Mouse (Mus musculus) lung, postnatal 0 days (tissue): ENCODE results near the gene Alkbh3. TPM values are rescaled to one million over a fixed set of nuclear protein-coding genes. Genes with fewer than 3 reads are reported as not detected.

Experiments
- ATAC-seq: fragments of 200-750 bp; cut with Nextera tagmentation; 2 replicates; pipeline ENCODE4 v1.8.0; 2017; ENCODE audit warnings: moderate library complexity
- DNase-seq: peaks from one replicate; pipeline ENCODE4 v3.0.0-alpha.2; 2016; ENCODE audit warnings: low spot score
- H3K27ac ChIP-seq: fragments of 300-500 bp; sonication (generic); 2 replicates; pipeline ENCODE4 v1.5.1; 2014; ENCODE audit warnings: antibody characterized with exemption, mild to moderate bottlenecking, low read length, mixed read lengths
- H3K27me3 ChIP-seq: fragments of 300-500 bp; sonication (generic); replicated peaks from 2 replicates; pipeline ENCODE4 v1.6.1; 2014; ENCODE audit warnings: low read length, mixed read lengths; ENCODE audit not compliant: insufficient read depth
- H3K36me3 ChIP-seq: fragments of 300-500 bp; sonication (generic); 2 replicates; pipeline ENCODE4 v1.6.1; 2014; ENCODE audit warnings: low read length, mixed read lengths; ENCODE audit not compliant: insufficient read depth
- H3K4me1 ChIP-seq: fragments of 300-500 bp; sonication (generic); 2 replicates; pipeline ENCODE4 v1.6.1; 2014; ENCODE audit warnings: antibody characterized with exemption, low read depth, low read length, mixed read lengths; ENCODE audit not compliant: insufficient read depth
- H3K4me2 ChIP-seq: fragments of 300-500 bp; sonication (generic); replicated peaks from 2 replicates; pipeline ENCODE4 v1.6.1; 2014; ENCODE audit warnings: low read depth, mild to moderate bottlenecking, low read length, moderate library complexity, mixed read lengths
- H3K4me3 ChIP-seq: fragments of 300-500 bp; sonication (generic); 2 replicates; pipeline ENCODE4 v1.5.1; 2014; ENCODE audit warnings: low read depth, low read length
- H3K9ac ChIP-seq: fragments of 300-500 bp; sonication (generic); replicated peaks from 2 replicates; pipeline ENCODE4 v1.6.1; 2014; ENCODE audit warnings: low read depth, mild to moderate bottlenecking
- H3K9me3 ChIP-seq: fragments of 300-500 bp; sonication (generic); 2 replicates; pipeline ENCODE4 v1.6.1; 2016; ENCODE audit warnings: low read length, mixed read lengths
- CTCF ChIP-seq: IDR thresholded peaks from 2 replicates; pipeline ENCODE4 v1.5.1; 2016; ENCODE audit warnings: antibody characterized with exemption, mild to moderate bottlenecking
- EP300 ChIP-seq: IDR thresholded peaks from 2 replicates; pipeline ENCODE4 v1.6.1; 2016; ENCODE audit warnings: antibody characterized with exemption, mild to moderate bottlenecking, control low read depth
- WGBS: fragments of 180-500 bp; shearing (Covaris S2); extraction: QIAGEN DNeasy Blood & Tissue Kit; methylation state at CpG from one replicate; pipeline ENCODE4 v1.1.7; 2014; 5-methylcytosine and 5-hydroxymethylcytosine counted together
- polyA plus RNA-seq: library from polyadenylated mRNA; unstranded; fragments of >200 nt; fragmentation: Nextera tagmentation; extraction: Ambion mirVana; gene quantifications from 2 replicates; pipeline ENCODE4 v1.2.1, GENCODE M21; 2015

Gene Alkbh3
- polyA plus RNA-seq, 1 experiment from 2014 or later, result 59.9 TPM

GRCm38 (mm10) chr2:93971647-93972046 lies 39.0 kb downstream of the Alkbh3 start:
- H3K9ac ChIP-seq, result no peak overlapping the region
- H3K4me1 ChIP-seq, result peaks cover 2% of the 10 kb centered on the region; the same call in 1 of the 2 replicates
- ATAC-seq (no peak), DNase-seq (no peak)
- no peak overlapping the region for H3K4me3 ChIP-seq
- H3K36me3 ChIP-seq, result no peaks in the 10 kb centered on the region
- H3K27me3 ChIP-seq, result no peaks in the 10 kb centered on the region
- H3K27ac ChIP-seq, result no peak overlapping the region
- no peaks in the 10 kb centered on the region for H3K9me3 ChIP-seq
- 54% methylated on average over 3 of the region's 3 CpGs for WGBS
- no peak overlapping the region for H3K4me2 ChIP-seq
- no peak for TF ChIP-seq CTCF
- no peak for TF ChIP-seq EP300

DNA sequence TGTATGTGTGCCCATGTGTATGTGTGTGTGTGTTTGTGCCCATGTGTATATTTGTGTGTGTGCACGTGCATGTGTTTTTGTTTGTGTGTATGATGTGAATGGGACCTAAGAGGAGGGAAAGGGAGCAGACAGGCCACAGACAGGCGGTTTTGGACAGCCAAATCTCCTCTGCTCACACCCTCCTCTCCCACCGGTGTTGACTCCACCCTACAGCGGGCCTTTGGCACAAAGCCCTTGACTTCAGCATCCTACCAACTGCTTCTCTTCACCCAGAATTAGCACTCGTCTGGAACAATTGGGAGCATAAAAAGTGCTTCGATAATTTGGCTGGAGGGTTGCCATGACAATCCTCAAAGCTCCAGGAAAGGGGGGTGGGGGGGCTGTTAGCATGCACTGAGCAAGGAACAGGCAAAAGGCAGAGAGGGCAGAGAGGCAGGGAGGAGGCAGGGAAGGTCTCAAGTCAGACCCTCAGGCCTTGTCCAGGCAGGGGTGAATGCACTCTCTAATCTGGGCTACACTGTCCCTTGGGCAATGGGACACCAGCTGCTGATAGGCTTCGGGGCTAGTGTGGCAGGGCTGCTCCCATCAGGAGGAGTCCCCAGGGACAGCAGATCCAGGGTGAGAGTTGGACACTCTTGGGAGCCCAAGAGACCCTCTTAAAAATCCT lies 46.0 kb downstream of the Alkbh3 start:
- no peak for ATAC-seq
- Histone ChIP-seq H3K9ac (no peak overlapping the region), H3K36me3 (no peaks in the 10 kb centered on the region), H3K9me3 (no peaks in the 10 kb centered on the region), H3K4me3 (no peak overlapping the region), H3K4me1 (peaks cover 3% of the 10 kb centered on the region; the same call in 1 of the 2 replicates), H3K27ac (no peak overlapping the region), H3K4me2 (no peak overlapping the region), H3K27me3 (no peaks in the 10 kb centered on the region)
- DNase-seq, result no peak
- 49% methylated on average over 7 of the region's 7 CpGs for WGBS
- no peak for TF ChIP-seq CTCF
- TF ChIP-seq EP300, result no peak

DNA sequence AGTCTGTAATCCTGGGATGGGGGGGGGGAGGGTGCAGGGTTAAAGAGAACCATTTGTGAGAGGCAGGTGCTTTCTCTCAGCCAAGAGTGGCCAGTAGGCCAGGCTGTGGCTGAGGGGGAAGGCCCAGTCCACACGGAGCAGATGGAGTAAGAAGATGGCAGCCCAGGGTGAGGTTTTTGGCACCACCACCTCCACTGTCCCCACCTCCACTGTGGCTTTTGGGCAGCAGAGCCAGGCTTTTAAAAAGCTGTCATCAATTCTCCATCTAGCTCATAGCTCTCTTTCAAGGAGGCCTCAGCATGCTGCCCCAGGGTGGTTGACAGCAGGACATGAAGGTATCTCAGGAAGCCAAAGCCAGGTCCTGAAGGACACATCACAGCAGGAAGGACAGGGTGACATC lies 46.8 kb downstream of the Alkbh3 start:
- H3K4me1 ChIP-seq, result peaks cover 3% of the 10 kb centered on the region; the same call in 1 of the 2 replicates

DNA sequence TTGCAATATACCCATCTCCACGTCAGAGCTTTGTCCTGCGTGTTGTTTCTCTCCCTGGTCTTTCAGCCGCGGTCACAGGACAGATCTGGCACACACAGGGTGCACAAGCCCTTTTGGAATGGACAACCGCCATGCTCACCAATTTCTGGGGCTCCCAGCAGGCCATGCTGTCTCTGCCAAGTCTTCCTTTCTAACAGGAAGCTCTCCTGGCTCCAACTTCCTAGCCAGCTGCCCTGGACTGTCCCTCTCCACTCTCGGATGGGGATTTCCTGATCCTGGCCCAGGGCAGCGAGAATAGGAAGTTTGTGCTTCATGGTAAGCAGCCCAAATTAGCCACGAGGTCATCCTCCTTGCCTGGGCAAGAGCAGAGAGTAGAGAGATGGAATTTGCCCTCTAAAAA lies 48.9 kb downstream of the Alkbh3 start:
- WGBS, result 55% methylated on average over 8 of the region's 8 CpGs
- no peaks in the 10 kb centered on the region for H3K9me3 ChIP-seq
- H3K9ac ChIP-seq, result no peak overlapping the region
- ATAC-seq (peak; percentile 25), DNase-seq (peak; percentile 39)
- TF ChIP-seq CTCF, result no peak
- TF ChIP-seq EP300, result no peak
- peaks cover 3% of the 10 kb centered on the region; the same call in 1 of the 2 replicates for H3K4me1 ChIP-seq
- H3K27ac ChIP-seq, result no peak overlapping the region
- H3K36me3 ChIP-seq, result no peaks in the 10 kb centered on the region
- H3K4me3 ChIP-seq, result no peak overlapping the region
- H3K4me2 ChIP-seq, result no peak overlapping the region
- H3K27me3 ChIP-seq, result no peaks in the 10 kb centered on the region

More for the DNA sequence above, 46.8 kb downstream of the Alkbh3 start:
- 79% methylated on average over 1 of the region's 1 CpGs for WGBS
- TF ChIP-seq EP300, result no peak
- TF ChIP-seq CTCF, result no peak
- Histone ChIP-seq H3K4me2 (no peak overlapping the region), H3K27me3 (no peaks in the 10 kb centered on the region), H3K27ac (no peak overlapping the region), H3K9me3 (no peaks in the 10 kb centered on the region), H3K9ac (no peak overlapping the region), H3K36me3 (no peaks in the 10 kb centered on the region), H3K4me3 (no peak overlapping the region)
- ATAC-seq, result no peak
- DNase-seq, result no peak

- H3K9ac ChIP-seq, result no peak overlapping the region
- DNase-seq (no peak), ATAC-seq (no peak)
- TF ChIP-seq CTCF (no peak), EP300 (no peak)
- no peak overlapping the region for H3K4me3 ChIP-seq
- no peaks in the 10 kb centered on the region for H3K36me3 ChIP-seq
- H3K9me3 ChIP-seq, result no peaks in the 10 kb centered on the region
- H3K27ac ChIP-seq, result no peak overlapping the region
- 63% methylated on average over 8 of the region's 8 CpGs for WGBS
- H3K4me1 ChIP-seq, result peaks cover 7% of the 10 kb centered on the region; the same call in 1 of the 2 replicates
- H3K27me3 ChIP-seq, result no peaks in the 10 kb centered on the region
- H3K4me2 ChIP-seq, result no peak overlapping the region
Observed at GRCm38 (mm10) chr2:93959346-93959745, 51.3 kb downstream of the Alkbh3 start.

GRCm38 (mm10) chr2:93958216-93958615 lies 52.4 kb downstream of the Alkbh3 start:
- Histone ChIP-seq H3K4me3 (no peak overlapping the region), H3K4me1 (peaks cover 7% of the 10 kb centered on the region; the same call in 1 of the 2 replicates), H3K4me2 (no peak overlapping the region), H3K36me3 (no peaks in the 10 kb centered on the region), H3K9me3 (no peaks in the 10 kb centered on the region), H3K9ac (no peak overlapping the region), H3K27me3 (no peaks in the 10 kb centered on the region), H3K27ac (no peak overlapping the region)
- no peak for TF ChIP-seq CTCF
- TF ChIP-seq EP300, result no peak
- DNase-seq (no peak), ATAC-seq (no peak)
- WGBS, result 74% methylated on average over 3 of the region's 3 CpGs
